Mouse (Mus musculus): ENCODE results near the gene Zfp804a.

Gene Zfp804a

DNA sequence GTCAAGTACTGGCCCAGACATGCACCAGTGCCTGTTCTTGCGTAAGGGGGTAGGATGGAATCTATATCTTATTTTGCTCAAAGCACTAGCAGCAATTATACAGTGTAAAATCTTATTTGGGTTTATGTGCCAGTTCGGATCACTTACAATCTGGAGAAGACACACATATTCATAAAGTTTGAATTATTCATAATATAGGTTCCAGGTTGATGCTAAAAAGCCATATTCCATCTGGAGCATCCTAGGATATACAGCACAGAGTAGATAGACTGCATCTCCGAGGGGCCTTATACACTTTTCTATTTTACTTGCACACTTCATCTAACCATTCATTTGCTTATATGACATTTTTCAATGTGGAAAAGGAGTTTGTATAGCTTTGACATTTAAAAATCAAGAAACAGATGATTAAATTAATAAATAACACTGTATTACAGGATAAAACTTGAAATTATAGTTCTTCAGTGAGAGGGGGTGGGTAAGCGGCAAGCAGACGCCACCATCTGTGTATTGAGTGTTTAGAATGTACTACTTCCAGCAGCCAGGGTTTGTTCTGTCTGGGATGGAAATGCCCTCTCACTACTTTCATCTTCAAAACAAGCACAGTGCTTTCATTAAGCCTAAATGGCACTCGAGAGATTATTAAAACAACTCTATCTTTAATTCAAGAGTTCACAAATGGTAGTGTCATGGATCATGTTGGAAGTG, 25.4 kb downstream of the Zfp804a start:
- H3K36me3 ChIP-seq (ENCODE audit: insufficient read depth, low read length): no peaks in the 10 kb centered on the region
- no peak for TF ChIP-seq NANOG (IDR thresholded peaks at IDR 0.05; ENCODE audit: borderline replicate concordance, low read length)

DNA sequence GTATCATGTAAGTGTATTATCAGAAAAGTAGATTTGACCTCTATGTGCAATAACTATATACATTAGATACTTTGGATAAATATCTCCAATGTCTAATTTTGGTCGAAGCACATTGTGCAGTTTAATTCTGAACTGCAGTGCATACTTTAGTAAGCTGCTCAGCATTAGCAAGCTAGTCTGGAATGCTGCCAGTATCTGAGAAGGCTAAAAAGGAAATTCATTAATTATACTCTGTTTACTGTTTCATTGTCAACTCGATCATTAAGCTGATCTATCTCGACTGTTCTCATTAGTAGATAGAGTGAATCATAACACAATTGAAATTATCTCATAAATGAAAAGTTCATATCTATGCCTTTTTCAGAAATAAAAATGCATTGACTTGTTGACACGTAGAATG, 27.7 kb downstream of the Zfp804a start:
- Histone ChIP-seq H3K36me3 (ENCODE audit: insufficient read depth, low read length) (no peaks in the 10 kb centered on the region), H3K4me3 (replicated peaks; ENCODE audit: low read length) (no peak overlapping the region), H3K4me1 (replicated peaks; ENCODE audit: low read depth, low read length) (no peaks in the 10 kb centered on the region), H3K9me3 (ENCODE audit: low read length) (no peaks in the 10 kb centered on the region), H3K27me3 (ENCODE audit: insufficient read depth, low read length) (no peaks in the 10 kb centered on the region)
- TF ChIP-seq POU5F1 (IDR thresholded peaks at IDR 0.05; ENCODE audit: borderline replicate concordance, low read length) (no peak), CTCF (conservative IDR thresholded peaks at IDR 0.05; ENCODE audit: low read length) (no peak), NANOG (IDR thresholded peaks at IDR 0.05; ENCODE audit: borderline replicate concordance, low read length) (no peak)

More for the DNA sequence above, 25.4 kb downstream of the Zfp804a start:
- no peaks in the 10 kb centered on the region for H3K27me3 ChIP-seq (ENCODE audit: insufficient read depth, low read length)
- H3K4me1 ChIP-seq (replicated peaks; ENCODE audit: low read depth, low read length): no peaks in the 10 kb centered on the region
- H3K4me3 ChIP-seq (replicated peaks; ENCODE audit: low read length): no peak overlapping the region
- no peaks in the 10 kb centered on the region for H3K9me3 ChIP-seq (ENCODE audit: low read length)

DNA sequence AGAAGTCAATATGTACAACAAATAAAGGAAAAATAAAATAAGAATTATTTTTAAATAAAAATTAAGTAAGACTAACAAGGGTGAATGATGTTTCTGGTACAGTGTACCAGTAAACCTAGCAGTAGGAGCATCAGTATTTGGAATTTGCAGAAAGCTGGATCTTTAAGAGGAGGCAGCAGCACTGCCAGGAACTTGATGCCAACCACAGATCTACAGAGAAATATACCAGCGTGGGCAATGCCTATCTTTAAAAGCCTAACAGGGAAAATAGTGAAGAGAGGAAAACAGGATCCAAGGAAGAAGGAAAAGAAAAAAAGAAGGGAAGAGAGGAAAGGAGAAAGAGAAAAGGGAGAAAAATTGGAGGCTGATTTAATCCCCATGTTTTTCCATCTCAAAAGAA, 60.1 kb downstream of the Zfp804a start:
- no peak for TF ChIP-seq CTCF (conservative IDR thresholded peaks at IDR 0.05; ENCODE audit: low read length)
- no peak for TF ChIP-seq POU5F1 (IDR thresholded peaks at IDR 0.05; ENCODE audit: borderline replicate concordance, low read length)
- no peak for TF ChIP-seq NANOG (IDR thresholded peaks at IDR 0.05; ENCODE audit: borderline replicate concordance, low read length)
- H3K36me3 ChIP-seq (ENCODE audit: insufficient read depth, low read length): no peaks in the 10 kb centered on the region
- H3K4me3 ChIP-seq (replicated peaks; ENCODE audit: low read length): no peak overlapping the region
- no peaks in the 10 kb centered on the region for H3K27me3 ChIP-seq (ENCODE audit: insufficient read depth, low read length)
- no peaks in the 10 kb centered on the region for H3K9me3 ChIP-seq (ENCODE audit: low read length)
- H3K4me1 ChIP-seq (replicated peaks; ENCODE audit: low read depth, low read length): no peaks in the 10 kb centered on the region

- TF ChIP-seq CTCF (conservative IDR thresholded peaks at IDR 0.05; ENCODE audit: low read length) (no peak), NANOG (IDR thresholded peaks at IDR 0.05; ENCODE audit: borderline replicate concordance, low read length) (no peak), POU5F1 (IDR thresholded peaks at IDR 0.05; ENCODE audit: borderline replicate concordance, low read length) (no peak)
- Histone ChIP-seq H3K9me3 (ENCODE audit: low read length) (no peaks in the 10 kb centered on the region), H3K4me1 (replicated peaks; ENCODE audit: low read depth, low read length) (no peaks in the 10 kb centered on the region), H3K27me3 (ENCODE audit: insufficient read depth, low read length) (no peaks in the 10 kb centered on the region), H3K36me3 (ENCODE audit: insufficient read depth, low read length) (no peaks in the 10 kb centered on the region), H3K4me3 (replicated peaks; ENCODE audit: low read length) (no peak overlapping the region)
Observed at GRCm38 (mm10) chr2:82113650-82114049, 60.6 kb downstream of the Zfp804a start.

- no peak for TF ChIP-seq CTCF (conservative IDR thresholded peaks at IDR 0.05; ENCODE audit: low read length)
- no peak for TF ChIP-seq NANOG (IDR thresholded peaks at IDR 0.05; ENCODE audit: borderline replicate concordance, low read length)
- TF ChIP-seq POU5F1 (IDR thresholded peaks at IDR 0.05; ENCODE audit: borderline replicate concordance, low read length): no peak
- Histone ChIP-seq H3K4me3 (replicated peaks; ENCODE audit: low read length) (no peak overlapping the region), H3K9me3 (ENCODE audit: low read length) (no peaks in the 10 kb centered on the region), H3K27me3 (ENCODE audit: insufficient read depth, low read length) (no peaks in the 10 kb centered on the region), H3K4me1 (replicated peaks; ENCODE audit: low read depth, low read length) (no peaks in the 10 kb centered on the region), H3K36me3 (ENCODE audit: insufficient read depth, low read length) (no peaks in the 10 kb centered on the region)
Observed at GRCm38 (mm10) chr2:82119577-82119976, 66.6 kb downstream of the Zfp804a start.

DNA sequence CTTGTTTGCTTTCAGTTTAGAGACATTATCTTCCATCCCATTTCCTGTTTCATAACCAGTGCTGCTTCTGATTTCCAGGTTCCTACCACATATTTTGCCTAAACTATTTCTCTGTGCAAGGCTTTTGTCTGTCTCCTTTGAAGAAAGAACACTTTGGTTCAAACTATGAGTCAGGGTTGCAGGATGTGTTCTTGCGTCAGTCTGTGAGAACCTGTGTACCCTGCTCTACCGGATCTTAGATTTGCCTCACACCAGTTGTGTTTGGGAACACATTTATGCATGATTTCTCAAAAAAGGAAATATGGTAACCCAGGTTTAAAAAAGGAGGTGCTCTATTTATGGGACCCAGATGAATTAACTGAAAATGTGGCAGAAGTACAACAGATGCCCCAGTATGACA, 125.7 kb downstream of the Zfp804a start:
- H3K36me3 ChIP-seq (ENCODE audit: insufficient read depth, low read length): no peaks in the 10 kb centered on the region
- TF ChIP-seq NANOG (IDR thresholded peaks at IDR 0.05; ENCODE audit: borderline replicate concordance, low read length) (no peak), CTCF (conservative IDR thresholded peaks at IDR 0.05; ENCODE audit: low read length) (no peak), POU5F1 (IDR thresholded peaks at IDR 0.05; ENCODE audit: borderline replicate concordance, low read length) (no peak)
- no peaks in the 10 kb centered on the region for H3K4me1 ChIP-seq (replicated peaks; ENCODE audit: low read depth, low read length)
- H3K9me3 ChIP-seq (ENCODE audit: low read length): no peaks in the 10 kb centered on the region
- no peaks in the 10 kb centered on the region for H3K27me3 ChIP-seq (ENCODE audit: insufficient read depth, low read length)
- H3K4me3 ChIP-seq (replicated peaks; ENCODE audit: low read length): no peak overlapping the region

DNA sequence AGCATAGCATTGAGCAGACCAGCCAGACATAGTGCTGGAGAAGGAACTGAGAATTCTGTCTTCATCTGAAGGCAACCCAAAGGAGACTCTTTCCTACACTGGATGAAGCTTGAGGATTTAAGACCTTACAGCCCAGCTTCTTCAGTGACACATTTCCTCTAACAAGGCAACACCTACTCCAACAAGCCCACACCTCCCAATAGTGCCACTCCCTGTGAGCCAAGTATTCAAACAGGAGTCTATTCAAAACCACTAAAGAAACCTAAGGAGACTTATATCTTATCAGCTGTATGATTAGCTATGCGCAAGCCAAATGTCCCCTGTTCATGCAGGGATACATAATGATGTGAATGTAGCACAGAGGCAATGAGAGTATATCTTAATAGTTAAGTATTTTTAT, 128.0 kb downstream of the Zfp804a start:
- H3K4me1 ChIP-seq (replicated peaks; ENCODE audit: low read depth, low read length): no peaks in the 10 kb centered on the region
- no peaks in the 10 kb centered on the region for H3K36me3 ChIP-seq (ENCODE audit: insufficient read depth, low read length)
- no peaks in the 10 kb centered on the region for H3K27me3 ChIP-seq (ENCODE audit: insufficient read depth, low read length)
- no peak overlapping the region for H3K4me3 ChIP-seq (replicated peaks; ENCODE audit: low read length)
- TF ChIP-seq POU5F1 (IDR thresholded peaks at IDR 0.05; ENCODE audit: borderline replicate concordance, low read length) (no peak), NANOG (IDR thresholded peaks at IDR 0.05; ENCODE audit: borderline replicate concordance, low read length) (no peak), CTCF (conservative IDR thresholded peaks at IDR 0.05; ENCODE audit: low read length) (no peak)
- H3K9me3 ChIP-seq (ENCODE audit: low read length): no peaks in the 10 kb centered on the region

GRCm38 (mm10) chr2:82199901-82200300, 146.9 kb downstream of the Zfp804a start:
- H3K36me3 ChIP-seq (ENCODE audit: insufficient read depth, low read length): no peaks in the 10 kb centered on the region
- no peak overlapping the region for H3K4me3 ChIP-seq (replicated peaks; ENCODE audit: low read length)
- peaks cover 15% of the 10 kb centered on the region for H3K9me3 ChIP-seq (ENCODE audit: low read length)
- TF ChIP-seq POU5F1 (IDR thresholded peaks at IDR 0.05; ENCODE audit: borderline replicate concordance, low read length): no peak
- no peak for TF ChIP-seq CTCF (conservative IDR thresholded peaks at IDR 0.05; ENCODE audit: low read length)
- TF ChIP-seq NANOG (IDR thresholded peaks at IDR 0.05; ENCODE audit: borderline replicate concordance, low read length): no peak
- H3K4me1 ChIP-seq (replicated peaks; ENCODE audit: low read depth, low read length): no peaks in the 10 kb centered on the region
- H3K27me3 ChIP-seq (ENCODE audit: insufficient read depth, low read length): no peaks in the 10 kb centered on the region

GRCm38 (mm10) chr2:82200616-82201015, 147.6 kb downstream of the Zfp804a start:
- TF ChIP-seq POU5F1 (IDR thresholded peaks at IDR 0.05; ENCODE audit: borderline replicate concordance, low read length) (no peak), NANOG (IDR thresholded peaks at IDR 0.05; ENCODE audit: borderline replicate concordance, low read length) (no peak), CTCF (conservative IDR thresholded peaks at IDR 0.05; ENCODE audit: low read length) (no peak)
- no peaks in the 10 kb centered on the region for H3K36me3 ChIP-seq (ENCODE audit: insufficient read depth, low read length)
- H3K4me3 ChIP-seq (replicated peaks; ENCODE audit: low read length): no peak overlapping the region
- peaks cover 15% of the 10 kb centered on the region for H3K9me3 ChIP-seq (ENCODE audit: low read length)
- no peaks in the 10 kb centered on the region for H3K4me1 ChIP-seq (replicated peaks; ENCODE audit: low read depth, low read length)
- H3K27me3 ChIP-seq (ENCODE audit: insufficient read depth, low read length): no peaks in the 10 kb centered on the region

Data from E14TG2a.4 (cell line).